Mouse (Mus musculus) heart, embryonic 11.5 days (tissue): Measurements from ENCODE around the gene Cyfip1. TPM values are rescaled to one million over a fixed set of nuclear protein-coding genes. Genes with fewer than 3 reads are reported as not detected.

Source experiments
- ATAC-seq: fragments of 200-750 bp; cut with Nextera tagmentation; replicated peaks from 2 replicates; pipeline ENCODE4 v1.8.0; 2017; ENCODE audit warnings: moderate library complexity; ENCODE audit not compliant: insufficient number of reproducible peaks, low FRiP score, low TSS enrichment
- H3K27ac ChIP-seq: fragments of 300-500 bp; sonication (generic); 2 replicates; pipeline ENCODE4 v1.5.1; 2014; ENCODE audit warnings: mild to moderate bottlenecking, low read depth, low read length
- H3K27me3 ChIP-seq: fragments of 300-500 bp; sonication (generic); 2 replicates; pipeline ENCODE4 v1.6.1; 2014; ENCODE audit warnings: mild to moderate bottlenecking, low read length, mixed read lengths; ENCODE audit not compliant: control insufficient read depth, insufficient read depth
- H3K36me3 ChIP-seq: fragments of 300-500 bp; sonication (generic); 2 replicates; pipeline ENCODE4 v1.6.1; 2014; ENCODE audit warnings: mild to moderate bottlenecking, low read length, moderate library complexity, mixed read lengths; ENCODE audit not compliant: control insufficient read depth, insufficient read depth
- H3K4me1 ChIP-seq: fragments of 300-500 bp; sonication (generic); 2 replicates; pipeline ENCODE4 v1.6.1; 2014; ENCODE audit warnings: low read length; ENCODE audit not compliant: control insufficient read depth, insufficient read depth
- H3K4me2 ChIP-seq: fragments of 300-500 bp; sonication (generic); 2 replicates; pipeline ENCODE4 v1.6.1; 2014; ENCODE audit warnings: mild to moderate bottlenecking, moderate library complexity
- H3K4me3 ChIP-seq: fragments of 300-500 bp; sonication (generic); 2 replicates; pipeline ENCODE4 v1.5.1; 2014; ENCODE audit warnings: low read depth, low read length
- H3K9ac ChIP-seq: fragments of 300-500 bp; sonication (generic); 2 replicates; pipeline ENCODE4 v1.6.1; 2014; ENCODE audit warnings: mild to moderate bottlenecking, low read depth, low read length, moderate library complexity
- H3K9me3 ChIP-seq: fragments of 300-500 bp; sonication (generic); replicated peaks from 2 replicates; pipeline ENCODE4 v1.6.1; 2016; ENCODE audit warnings: low read length; ENCODE audit not compliant: control insufficient read depth
- WGBS: fragments of 180-500 bp; shearing (Covaris S2); extraction: QIAGEN DNeasy Blood & Tissue Kit; methylation state at CpG from one replicate; pipeline ENCODE4 v1.1.7; 2014; ENCODE audit not compliant: insufficient replicate concordance; 5-methylcytosine and 5-hydroxymethylcytosine counted together
- polyA plus RNA-seq: library from polyadenylated mRNA; unstranded; fragments of >200 nt; fragmentation: Nextera tagmentation; extraction: Ambion mirVana; gene quantifications from 2 replicates; pipeline ENCODE4 v1.2.1, GENCODE M21; 2014

Gene Cyfip1
- polyA plus RNA-seq, 1 experiment from 2014 or later = 55.4 TPM

DNA sequence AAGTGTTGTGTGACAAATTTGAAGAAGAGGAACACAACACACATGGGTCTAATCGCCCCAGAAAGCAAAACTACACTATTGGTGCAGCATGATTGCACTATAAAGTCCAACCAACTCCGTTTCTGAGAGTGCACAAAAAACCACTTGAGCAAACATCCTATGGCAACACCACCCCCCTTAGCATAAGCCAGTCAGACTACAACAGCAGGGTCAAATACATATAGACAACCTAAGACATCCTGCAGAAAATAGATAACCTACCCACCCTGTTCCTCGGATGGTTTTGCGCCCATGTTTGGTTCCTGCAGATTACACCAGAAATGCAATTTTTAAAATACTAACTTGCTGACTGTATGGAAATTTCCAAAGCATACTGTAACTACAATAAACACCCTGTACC lies 4.7 kb upstream of the Cyfip1 start:
- Histone ChIP-seq H3K27me3 (no peaks in the 10 kb centered on the region), H3K4me2 (no peak overlapping the region), H3K4me1 (0 out of 2 replicates have a peak, but pooled peaks cover 3% of the 10 kb centered on the region), H3K9ac (no peak overlapping the region), H3K36me3 (no peaks in the 10 kb centered on the region), H3K9me3 (no peaks in the 10 kb centered on the region), H3K27ac (no peak overlapping the region), H3K4me3 (no peak overlapping the region)
- WGBS = 70% methylated on average over 4 of the region's 4 CpGs
- ATAC-seq = no peak

DNA sequence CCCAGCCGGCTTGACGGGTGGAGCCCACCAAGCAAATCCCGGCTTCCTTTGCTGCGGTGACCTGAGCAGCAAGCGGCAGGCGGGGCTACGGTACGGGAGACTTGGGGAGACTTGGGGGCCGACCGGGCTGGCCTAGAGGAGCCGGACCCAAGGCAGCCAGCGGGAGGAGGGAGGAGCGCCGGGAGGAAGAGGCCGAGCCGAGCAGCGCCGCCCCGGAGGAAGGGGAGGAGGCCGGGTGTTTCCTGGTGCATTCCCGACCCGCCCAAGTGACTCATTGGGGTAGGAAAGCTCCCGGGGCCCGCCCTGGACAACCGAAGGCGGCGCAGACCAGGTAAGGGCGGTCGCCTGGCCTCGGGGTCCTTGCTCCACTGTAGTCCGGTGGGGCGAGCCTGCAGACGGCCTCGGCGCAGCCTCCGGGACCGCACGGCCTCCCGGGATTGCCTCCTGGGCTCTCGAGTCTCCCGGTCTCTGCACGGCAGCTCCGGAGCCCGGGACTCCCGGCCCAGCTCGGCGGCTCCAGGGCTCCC lies 495 bp downstream of the Cyfip1 start:
- H3K27ac ChIP-seq = peak overlapping the region; percentile 96
- ATAC-seq = peak; percentile 94
- WGBS = under 1% methylated on average over 40 of the region's 47 CpGs

DNA sequence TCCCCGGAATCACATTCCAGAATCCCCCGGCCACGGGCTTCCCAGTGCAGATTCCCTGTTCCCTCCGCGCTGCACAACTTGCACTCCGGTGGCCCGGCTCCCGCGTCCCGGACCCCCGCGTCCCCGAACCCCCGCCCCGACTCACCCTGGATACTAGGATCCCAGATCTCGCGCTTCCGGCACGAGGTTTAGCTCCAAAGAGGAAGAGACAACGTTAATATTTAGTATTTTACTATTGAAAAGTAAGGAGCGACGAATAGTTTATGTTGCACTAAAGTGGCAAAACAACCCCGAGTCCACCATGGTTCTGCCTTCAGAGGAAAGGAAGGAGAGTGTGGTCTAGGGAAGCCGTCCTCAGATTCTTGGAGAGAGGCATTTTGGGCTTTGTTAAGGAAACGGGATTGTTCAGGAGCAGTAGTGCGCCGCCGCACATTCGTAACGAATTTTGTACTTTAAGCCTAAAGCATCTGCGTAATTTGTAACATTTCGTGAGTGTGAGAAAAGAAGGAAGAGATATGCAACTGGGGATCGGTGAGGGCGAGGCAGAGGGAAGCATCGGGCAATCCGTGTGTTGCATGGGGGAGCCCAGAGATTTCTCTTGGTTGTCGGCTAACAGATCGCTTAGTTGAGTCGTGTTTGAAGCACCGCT lies 1.1 kb downstream of the Cyfip1 start:
- H3K9me3 ChIP-seq = no peaks in the 10 kb centered on the region
- ATAC-seq = peak; percentile 39
- no peaks in the 10 kb centered on the region for H3K27me3 ChIP-seq
- peak overlapping the region; percentile 96 for H3K27ac ChIP-seq
- H3K9ac ChIP-seq = peak overlapping the region; percentile 94
- peak overlapping the region; percentile 82 for H3K4me2 ChIP-seq
- peak overlapping the region; percentile 87 for H3K4me3 ChIP-seq
- H3K36me3 ChIP-seq = no peaks in the 10 kb centered on the region
- WGBS = under 1% methylated on average over 39 of the region's 40 CpGs
- peaks cover 12% of the 10 kb centered on the region for H3K4me1 ChIP-seq

More for the DNA sequence above, 495 bp downstream of the Cyfip1 start:
- H3K4me3 ChIP-seq = peak overlapping the region; percentile 87
- peak overlapping the region; percentile 82 for H3K4me2 ChIP-seq
- H3K4me1 ChIP-seq = peaks cover 12% of the 10 kb centered on the region
- no peaks in the 10 kb centered on the region for H3K9me3 ChIP-seq
- peak overlapping the region; percentile 94 for H3K9ac ChIP-seq
- no peaks in the 10 kb centered on the region for H3K36me3 ChIP-seq
- H3K27me3 ChIP-seq = no peaks in the 10 kb centered on the region

DNA sequence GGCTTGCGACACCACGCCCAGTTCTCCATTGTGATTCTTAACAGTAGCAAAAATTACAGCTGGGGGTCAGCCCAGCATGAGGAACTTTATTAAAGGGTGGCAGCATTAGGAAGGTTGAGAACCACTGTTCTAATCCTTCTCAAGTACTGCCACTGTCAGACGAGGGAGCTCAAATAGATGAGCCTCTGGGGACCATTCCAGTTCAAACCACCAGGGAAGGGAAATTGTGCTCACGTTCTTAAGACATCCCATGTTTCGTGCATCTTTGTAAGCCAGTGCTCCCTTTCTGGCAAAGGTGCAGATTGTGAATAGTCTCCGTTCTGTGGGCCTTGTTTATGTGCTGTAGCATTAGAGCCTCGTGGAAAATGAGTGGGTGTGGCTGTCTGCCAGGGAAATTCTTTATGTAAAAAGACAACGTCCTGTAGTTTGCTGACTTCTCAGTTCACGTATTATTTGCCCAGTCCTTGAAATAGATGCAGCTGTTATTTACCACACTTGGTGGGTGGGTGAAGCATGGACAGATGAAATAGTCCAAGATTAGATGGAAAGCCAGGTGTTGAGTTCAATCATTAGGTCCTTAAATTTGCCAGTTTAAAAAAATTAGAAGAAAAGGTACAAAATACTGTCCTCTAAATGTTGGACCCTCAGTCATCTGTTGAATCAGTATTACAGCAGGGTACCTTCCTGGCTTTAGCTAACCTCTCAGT lies 5.2 kb downstream of the Cyfip1 start:
- Histone ChIP-seq H3K4me2 (no peak overlapping the region), H3K9me3 (no peaks in the 10 kb centered on the region), H3K27ac (no peak overlapping the region), H3K4me3 (no peak overlapping the region), H3K9ac (no peak overlapping the region), H3K36me3 (no peaks in the 10 kb centered on the region), H3K4me1 (peaks cover 9% of the 10 kb centered on the region), H3K27me3 (no peaks in the 10 kb centered on the region)
- 71% methylated on average over 9 of the region's 9 CpGs for WGBS
- ATAC-seq = no peak

DNA sequence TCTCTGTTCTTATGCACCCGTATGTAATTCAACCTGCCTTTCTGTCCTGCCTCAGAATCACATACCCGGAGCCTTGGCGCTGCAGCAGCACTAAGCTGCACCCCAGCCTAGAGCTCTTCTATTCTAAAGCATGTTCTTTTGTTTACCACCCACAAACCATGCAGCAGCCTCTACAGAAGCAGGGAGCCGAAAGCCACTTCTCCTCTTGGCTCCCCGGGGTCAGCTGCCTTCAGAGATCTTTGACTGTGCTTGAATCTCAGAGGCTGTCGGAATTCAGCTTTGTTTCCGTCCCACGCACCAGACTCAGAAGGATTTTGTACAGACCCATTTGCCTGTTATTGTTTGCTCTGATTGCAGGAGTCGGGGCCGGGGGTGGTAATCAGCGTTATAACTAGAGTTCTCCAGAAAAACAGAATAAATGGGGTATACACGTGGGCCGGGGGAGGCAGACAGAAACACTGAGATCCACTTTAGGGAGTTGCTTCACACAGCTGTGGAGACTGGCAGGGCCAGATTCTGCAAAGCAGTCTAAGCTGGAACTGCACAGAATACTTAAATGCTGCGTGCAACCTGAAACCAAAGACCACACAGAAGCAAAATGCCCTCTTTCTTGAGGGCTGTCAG lies 8.5 kb downstream of the Cyfip1 start:
- 63% methylated on average over 14 of the region's 14 CpGs for WGBS

DNA sequence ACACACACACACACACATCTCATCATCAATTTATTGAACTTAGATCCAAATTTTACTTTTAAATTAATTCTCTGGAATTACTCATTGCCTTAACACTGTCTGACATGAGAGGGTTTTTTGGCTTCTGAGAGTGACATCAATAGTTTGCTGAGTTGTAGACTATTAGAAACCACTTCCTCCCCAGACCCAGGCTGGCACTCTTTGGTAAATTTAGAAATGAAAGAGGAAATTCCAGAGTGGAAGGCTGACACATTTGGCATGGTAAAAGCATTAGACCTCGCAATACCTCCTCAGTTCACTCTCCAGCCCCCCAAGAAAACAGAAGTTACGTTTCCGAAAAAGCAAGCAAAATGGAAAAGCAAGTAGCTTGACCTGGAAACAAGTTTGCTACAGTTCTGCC lies 11.2 kb downstream of the Cyfip1 start:
- no peaks in the 10 kb centered on the region for H3K27me3 ChIP-seq
- no peak overlapping the region for H3K9ac ChIP-seq
- no peak overlapping the region for H3K4me3 ChIP-seq
- no peaks in the 10 kb centered on the region for H3K4me1 ChIP-seq
- no peaks in the 10 kb centered on the region for H3K36me3 ChIP-seq
- no peak overlapping the region for H3K4me2 ChIP-seq
- H3K27ac ChIP-seq = no peak overlapping the region
- no peak for ATAC-seq
- no peaks in the 10 kb centered on the region for H3K9me3 ChIP-seq
- 62% methylated on average over 3 of the region's 3 CpGs for WGBS

More for the DNA sequence above, 8.5 kb downstream of the Cyfip1 start:
- Histone ChIP-seq H3K27ac (peak overlapping the region; percentile 50; the same call in 1 of the 2 replicates), H3K36me3 (no peaks in the 10 kb centered on the region), H3K4me1 (no peaks in the 10 kb centered on the region), H3K27me3 (no peaks in the 10 kb centered on the region), H3K4me3 (no peak overlapping the region), H3K9ac (no peak overlapping the region), H3K4me2 (no peak overlapping the region), H3K9me3 (no peaks in the 10 kb centered on the region)
- no peak for ATAC-seq

DNA sequence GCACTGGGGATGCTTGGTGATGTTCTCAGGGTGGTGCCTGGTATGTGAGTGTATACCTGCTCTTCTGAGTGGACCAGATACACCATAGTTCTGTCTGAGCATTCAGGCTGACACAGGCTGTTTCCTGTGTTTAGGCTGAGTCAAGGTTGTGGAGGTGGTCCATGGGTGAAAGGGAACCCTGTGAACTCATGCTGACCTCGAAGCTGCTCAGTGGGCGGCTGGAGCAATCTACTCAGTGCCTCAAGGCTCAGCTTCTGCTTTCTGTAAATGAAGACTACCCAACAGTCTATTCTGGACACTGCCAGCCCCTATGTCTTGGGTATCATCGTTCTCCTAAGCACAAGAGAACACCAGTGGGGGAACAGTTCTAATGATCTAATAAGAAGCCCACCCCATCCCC lies 14.1 kb downstream of the Cyfip1 start:
- Histone ChIP-seq H3K4me2 (no peak overlapping the region), H3K27ac (no peak overlapping the region), H3K9ac (no peak overlapping the region), H3K4me3 (no peak overlapping the region), H3K9me3 (no peaks in the 10 kb centered on the region), H3K4me1 (peaks cover 5% of the 10 kb centered on the region), H3K27me3 (no peaks in the 10 kb centered on the region), H3K36me3 (no peaks in the 10 kb centered on the region)
- no peak for ATAC-seq
- 76% methylated on average over 3 of the region's 3 CpGs for WGBS

DNA sequence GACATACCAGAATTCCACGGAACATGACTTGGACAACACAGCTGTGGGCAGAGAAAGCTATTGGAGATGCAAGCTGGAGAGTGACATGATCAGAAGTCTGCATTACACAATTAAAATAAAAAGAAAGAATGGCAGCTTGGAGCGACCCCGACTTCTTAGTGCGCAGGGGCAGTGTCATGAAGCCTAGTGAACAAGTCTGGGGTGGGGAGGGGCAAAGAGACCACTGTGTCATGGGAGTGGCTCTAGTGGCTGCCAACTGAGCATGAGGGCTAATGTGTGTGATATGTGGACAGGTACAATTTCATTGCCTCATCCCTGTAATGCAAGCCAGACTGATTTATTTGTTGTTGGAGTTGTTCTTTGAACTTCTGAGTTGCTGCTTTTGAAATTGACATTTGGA lies 15.2 kb downstream of the Cyfip1 start:
- Histone ChIP-seq H3K27me3 (no peaks in the 10 kb centered on the region), H3K27ac (no peak overlapping the region), H3K36me3 (no peaks in the 10 kb centered on the region), H3K4me3 (no peak overlapping the region), H3K4me2 (no peak overlapping the region), H3K4me1 (peaks cover 5% of the 10 kb centered on the region), H3K9me3 (no peaks in the 10 kb centered on the region), H3K9ac (no peak overlapping the region)
- 91% methylated on average over 4 of the region's 4 CpGs for WGBS
- no peak for ATAC-seq
